Mouse (Mus musculus) mature B cell (primary cell): ENCODE results near the gene Lsm14a.
"Not testable (repeated sequence)": the region's sequence is repeated elsewhere in the genome, so short reads cannot be mapped to it uniquely, and the experiment has no call there.

Experiments used
- in situ Hi-C: fragments of 300-500 bp; cut with MboI; formaldehyde crosslinking; loops from 2 replicates; pipeline ENCODE4 v1.14.3; 2019

The Lsm14a gene

GRCm38 (mm10) chr7:34373906-34374305 lies 19.2 kb downstream of the Lsm14a start:
- in situ Hi-C loops = no loop called here

- in situ Hi-C loops = no loop called here
These were observed 37.5 kb downstream of the Lsm14a start for GRCm38 (mm10) chr7:34355629-34356028.

- in situ Hi-C loops = no loop called here
These were observed 41.1 kb downstream of the Lsm14a start for GRCm38 (mm10) chr7:34351997-34352396.

GRCm38 (mm10) chr7:34350166-34350565 lies 42.9 kb downstream of the Lsm14a start:
- in situ Hi-C loops = no loop called here

- in situ Hi-C loops = no loop called here
These were observed 45.1 kb downstream of the Lsm14a start for GRCm38 (mm10) chr7:34348011-34348410.

GRCm38 (mm10) chr7:34347041-34347440 lies 46.1 kb downstream of the Lsm14a start:
- in situ Hi-C loops = no loop called here

GRCm38 (mm10) chr7:34346505-34346904 lies 46.6 kb downstream of the Lsm14a start:
- in situ Hi-C loops = no loop called here

- in situ Hi-C loops = no loop called here
These were observed 50.9 kb downstream of the Lsm14a start for GRCm38 (mm10) chr7:34342040-34342793.

GRCm38 (mm10) chr7:34340841-34341240 lies 52.3 kb downstream of the Lsm14a start:
- in situ Hi-C loops = no loop called here

- in situ Hi-C loops = no loop called here
These were observed 54.0 kb downstream of the Lsm14a start for GRCm38 (mm10) chr7:34339164-34339489.

- in situ Hi-C loops = no loop called here
These were observed 54.5 kb downstream of the Lsm14a start for GRCm38 (mm10) chr7:34338445-34339163.

GRCm38 (mm10) chr7:34337268-34337667 lies 55.8 kb downstream of the Lsm14a start:
- in situ Hi-C loops = no loop called here

GRCm38 (mm10) chr7:34336545-34336944 lies 56.6 kb downstream of the Lsm14a start:
- in situ Hi-C loops = not testable (repeated sequence)

- in situ Hi-C loops = no loop called here
These were observed 65.6 kb downstream of the Lsm14a start for GRCm38 (mm10) chr7:34327493-34327892.

- in situ Hi-C loops = no loop called here
These were observed 68.3 kb downstream of the Lsm14a start for GRCm38 (mm10) chr7:34324857-34325256.

GRCm38 (mm10) chr7:34324005-34324404 lies 69.1 kb downstream of the Lsm14a start:
- in situ Hi-C loops = no loop called here

GRCm38 (mm10) chr7:34323351-34323750 lies 69.8 kb downstream of the Lsm14a start:
- in situ Hi-C loops = no loop called here

GRCm38 (mm10) chr7:34321958-34322357 lies 71.2 kb downstream of the Lsm14a start:
- in situ Hi-C loops = no loop called here

GRCm38 (mm10) chr7:34321119-34321518 lies 72.0 kb downstream of the Lsm14a start:
- in situ Hi-C loops = no loop called here

- in situ Hi-C loops = no loop called here
These were observed 73.2 kb downstream of the Lsm14a start for GRCm38 (mm10) chr7:34319957-34320356.

- in situ Hi-C loops = no loop called here
These were observed 74.0 kb downstream of the Lsm14a start for GRCm38 (mm10) chr7:34319123-34319522.

GRCm38 (mm10) chr7:34317901-34318476 lies 75.1 kb downstream of the Lsm14a start:
- in situ Hi-C loops = no loop called here

GRCm38 (mm10) chr7:34313443-34313875 lies 79.7 kb downstream of the Lsm14a start, which contains the start of gene 4931406P16Rik:
Gene 4931406P16Rik, minus strand, starts transcription at chr7:34313551.
- in situ Hi-C loops = no loop called here
